Mouse (Mus musculus): ENCODE measurements at regions not wholly inside any gene's neighbourhood (a gene's known extent, or its start where the extent isn't known, plus 50 kb on each side); places are given as distances from the start of the nearest gene placed in this dataset.

GRCm38 (mm10) chr16:75104894-75105293 is 481.0 kb downstream of the Lipi start:
- peak; percentile 65 for DNase-seq (ENCODE audit: low spot score)
- Histone ChIP-seq H3K4me2 (ENCODE audit: low read depth, low read length) (no peak overlapping the region), H3K4me1 (ENCODE audit: control insufficient read depth, insufficient read depth, low read length) (no peaks in the 10 kb centered on the region), H3K36me3 (replicated peaks; ENCODE audit: control insufficient read depth, insufficient read depth, low read depth, low read length) (no peaks in the 10 kb centered on the region), H3K4me3 (ENCODE audit: low read depth, low read length) (no peak overlapping the region), H3K9ac (replicated peaks; ENCODE audit: low read length) (no peak overlapping the region), H3K9me3 (replicated peaks; ENCODE audit: control insufficient read depth, low read length) (no peaks in the 10 kb centered on the region), H3K27ac (replicated peaks; ENCODE audit: low read depth, low read length) (no peak overlapping the region), H3K27me3 (ENCODE audit: control insufficient read depth, insufficient read depth, low read length) (no peaks in the 10 kb centered on the region)
- WGBS: 17% methylated on average over 6 of the region's 6 CpGs
- ATAC-seq (replicated peaks; ENCODE audit: insufficient number of reproducible peaks, low FRiP score, low TSS enrichment, low read depth): no peak

GRCm38 (mm10) chr16:75093163-75093562 is 492.7 kb downstream of the Lipi start:
- Histone ChIP-seq H3K27me3 (ENCODE audit: control insufficient read depth, insufficient read depth, low read length) (no peaks in the 10 kb centered on the region), H3K4me3 (ENCODE audit: low read depth, low read length) (no peak overlapping the region), H3K9ac (replicated peaks; ENCODE audit: low read length) (no peak overlapping the region), H3K36me3 (replicated peaks; ENCODE audit: control insufficient read depth, insufficient read depth, low read depth, low read length) (no peaks in the 10 kb centered on the region), H3K4me2 (ENCODE audit: low read depth, low read length) (no peak overlapping the region), H3K4me1 (ENCODE audit: control insufficient read depth, insufficient read depth, low read length) (no peaks in the 10 kb centered on the region), H3K9me3 (replicated peaks; ENCODE audit: control insufficient read depth, low read length) (no peaks in the 10 kb centered on the region), H3K27ac (replicated peaks; ENCODE audit: low read depth, low read length) (no peak overlapping the region)
- 45% methylated on average over 6 of the region's 6 CpGs for WGBS
- no peak for ATAC-seq (replicated peaks; ENCODE audit: insufficient number of reproducible peaks, low FRiP score, low TSS enrichment, low read depth)
- peak; percentile 27 for DNase-seq (ENCODE audit: low spot score)

DNA sequence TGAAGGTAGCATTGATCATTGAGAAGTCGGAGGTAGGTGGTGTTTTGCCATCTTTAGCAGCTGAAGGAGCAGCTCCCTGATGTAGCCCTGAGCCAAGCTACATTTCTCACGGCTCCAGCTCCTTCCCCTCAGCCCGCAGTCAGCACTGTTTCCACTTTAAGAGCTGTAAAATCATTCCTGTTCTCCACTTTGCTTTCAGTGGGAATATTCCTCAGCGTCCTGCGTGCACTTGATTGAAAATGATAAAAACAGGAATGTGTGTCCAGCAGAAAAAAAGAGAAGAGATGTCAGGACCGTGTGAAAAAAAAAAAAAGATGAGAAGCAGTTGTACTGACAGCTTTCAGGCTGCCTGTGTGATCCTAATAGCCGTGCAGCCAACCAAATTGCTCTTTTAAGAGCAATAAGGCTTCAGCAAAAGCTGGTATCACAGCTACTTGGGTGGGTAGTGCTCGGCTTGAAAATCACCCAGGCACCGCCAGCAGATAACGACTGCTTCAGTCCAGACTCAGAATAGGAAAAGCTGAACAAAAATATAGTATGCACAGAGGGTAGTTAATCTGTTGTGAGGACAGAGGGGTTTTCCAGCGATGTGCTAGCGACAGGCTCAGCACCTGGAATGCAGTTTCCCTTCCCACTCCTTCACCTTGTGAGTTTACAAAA is 493.3 kb downstream of the Lipi start:
- no peaks in the 10 kb centered on the region for H3K27me3 ChIP-seq (ENCODE audit: control insufficient read depth, insufficient read depth, low read length)
- H3K36me3 ChIP-seq (replicated peaks; ENCODE audit: control insufficient read depth, insufficient read depth, low read depth, low read length): no peaks in the 10 kb centered on the region
- 22% methylated on average over 12 of the region's 12 CpGs for WGBS
- no peak overlapping the region for H3K27ac ChIP-seq (replicated peaks; ENCODE audit: low read depth, low read length)
- ATAC-seq (replicated peaks; ENCODE audit: insufficient number of reproducible peaks, low FRiP score, low TSS enrichment, low read depth) (no peak), DNase-seq (ENCODE audit: low spot score) (peak; percentile 24)
- H3K4me3 ChIP-seq (ENCODE audit: low read depth, low read length): no peak overlapping the region
- H3K9me3 ChIP-seq (replicated peaks; ENCODE audit: control insufficient read depth, low read length): no peaks in the 10 kb centered on the region
- H3K4me1 ChIP-seq (ENCODE audit: control insufficient read depth, insufficient read depth, low read length): no peaks in the 10 kb centered on the region
- peak overlapping the region; percentile 27 for H3K4me2 ChIP-seq (ENCODE audit: low read depth, low read length)
- no peak overlapping the region; the same call in 1 of the 2 replicates for H3K9ac ChIP-seq (replicated peaks; ENCODE audit: low read length)

- no peaks in the 10 kb centered on the region for H3K4me1 ChIP-seq (ENCODE audit: control insufficient read depth, insufficient read depth, low read length)
- WGBS: 46% methylated on average over 2 of the region's 2 CpGs
- H3K4me3 ChIP-seq (ENCODE audit: low read depth, low read length): no peak overlapping the region
- no peaks in the 10 kb centered on the region for H3K27me3 ChIP-seq (ENCODE audit: control insufficient read depth, insufficient read depth, low read length)
- H3K27ac ChIP-seq (replicated peaks; ENCODE audit: low read depth, low read length): no peak overlapping the region
- no peak overlapping the region for H3K4me2 ChIP-seq (ENCODE audit: low read depth, low read length)
- DNase-seq (ENCODE audit: low spot score) (no peak), ATAC-seq (replicated peaks; ENCODE audit: insufficient number of reproducible peaks, low FRiP score, low TSS enrichment, low read depth) (no peak)
- no peaks in the 10 kb centered on the region for H3K9me3 ChIP-seq (replicated peaks; ENCODE audit: control insufficient read depth, low read length)
- H3K36me3 ChIP-seq (replicated peaks; ENCODE audit: control insufficient read depth, insufficient read depth, low read depth, low read length): no peaks in the 10 kb centered on the region
- no peak overlapping the region for H3K9ac ChIP-seq (replicated peaks; ENCODE audit: low read length)
These were observed 493.9 kb downstream of the Lipi start for GRCm38 (mm10) chr16:75091931-75092330.

DNA sequence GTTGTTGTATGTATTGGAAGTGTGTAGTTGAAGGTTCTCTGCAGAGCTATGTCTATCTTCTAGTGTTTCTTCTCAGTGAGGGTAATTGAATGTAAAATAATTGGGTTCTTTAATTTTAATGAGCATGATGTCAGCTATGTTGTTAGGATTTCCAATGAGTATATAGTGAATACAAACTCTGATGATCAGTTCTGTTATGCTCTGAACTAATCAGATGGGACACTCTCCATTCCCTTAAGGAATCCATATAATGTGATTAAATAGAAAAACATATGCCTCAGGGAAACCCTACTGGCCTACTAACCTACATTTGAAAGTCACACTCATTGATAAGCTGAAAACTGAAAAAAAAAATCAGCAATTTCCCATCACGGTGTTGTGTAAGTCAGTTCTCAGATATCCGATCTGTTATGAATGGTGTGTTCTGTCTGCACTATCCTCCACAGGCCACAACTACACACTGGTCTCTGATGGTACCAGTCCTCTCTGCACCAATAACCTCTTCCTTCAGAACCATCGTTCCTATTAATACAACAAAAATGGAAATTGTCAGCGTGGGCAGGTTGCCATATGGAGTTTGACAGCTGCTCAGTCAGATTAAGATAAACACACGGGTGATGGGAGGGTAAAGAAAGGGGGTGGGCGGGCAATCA is 496.4 kb downstream of the Lipi start:
- H3K9me3 ChIP-seq (replicated peaks; ENCODE audit: control insufficient read depth, low read length): no peaks in the 10 kb centered on the region

GRCm38 (mm10) chr16:75088701-75089100 is 497.2 kb downstream of the Lipi start:
- H3K4me1 ChIP-seq (ENCODE audit: control insufficient read depth, insufficient read depth, low read length): no peaks in the 10 kb centered on the region
- H3K36me3 ChIP-seq (replicated peaks; ENCODE audit: control insufficient read depth, insufficient read depth, low read depth, low read length): no peaks in the 10 kb centered on the region
- ATAC-seq (replicated peaks; ENCODE audit: insufficient number of reproducible peaks, low FRiP score, low TSS enrichment, low read depth): no peak
- no peak for DNase-seq (ENCODE audit: low spot score)
- no peak overlapping the region for H3K4me3 ChIP-seq (ENCODE audit: low read depth, low read length)
- H3K9me3 ChIP-seq (replicated peaks; ENCODE audit: control insufficient read depth, low read length): no peaks in the 10 kb centered on the region
- no peak overlapping the region for H3K9ac ChIP-seq (replicated peaks; ENCODE audit: low read length)
- 89% methylated on average over 5 of the region's 5 CpGs for WGBS
- no peak overlapping the region for H3K27ac ChIP-seq (replicated peaks; ENCODE audit: low read depth, low read length)
- H3K27me3 ChIP-seq (ENCODE audit: control insufficient read depth, insufficient read depth, low read length): no peaks in the 10 kb centered on the region
- H3K4me2 ChIP-seq (ENCODE audit: low read depth, low read length): no peak overlapping the region

More for the DNA sequence above, 496.4 kb downstream of the Lipi start:
- no peaks in the 10 kb centered on the region for H3K4me1 ChIP-seq (ENCODE audit: control insufficient read depth, insufficient read depth, low read length)
- WGBS: 67% methylated on average over 6 of the region's 6 CpGs
- H3K27ac ChIP-seq (replicated peaks; ENCODE audit: low read depth, low read length): no peak overlapping the region
- H3K4me2 ChIP-seq (ENCODE audit: low read depth, low read length): no peak overlapping the region
- no peak for DNase-seq (ENCODE audit: low spot score)
- no peak overlapping the region for H3K4me3 ChIP-seq (ENCODE audit: low read depth, low read length)
- H3K9ac ChIP-seq (replicated peaks; ENCODE audit: low read length): no peak overlapping the region
- ATAC-seq (replicated peaks; ENCODE audit: insufficient number of reproducible peaks, low FRiP score, low TSS enrichment, low read depth): no peak
- no peaks in the 10 kb centered on the region for H3K36me3 ChIP-seq (replicated peaks; ENCODE audit: control insufficient read depth, insufficient read depth, low read depth, low read length)
- no peaks in the 10 kb centered on the region for H3K27me3 ChIP-seq (ENCODE audit: control insufficient read depth, insufficient read depth, low read length)

DNA sequence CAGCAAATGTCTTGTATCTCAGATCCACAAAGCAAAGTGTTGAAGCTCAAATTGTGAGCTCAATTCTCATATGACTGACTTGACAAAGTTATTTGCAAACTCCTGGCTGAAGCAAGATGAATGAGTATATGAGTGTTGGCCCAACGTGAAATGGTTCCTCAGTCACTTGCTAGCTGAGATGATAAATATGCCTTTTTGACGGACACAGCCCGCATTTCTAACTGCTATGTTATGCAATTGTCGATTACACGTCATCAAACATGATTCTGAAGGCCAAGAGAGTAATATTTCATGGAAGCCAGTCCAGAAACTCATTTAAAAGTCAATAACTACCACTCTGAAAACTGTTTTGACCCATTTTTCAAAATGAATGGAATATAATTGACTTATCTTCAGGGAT is 520.6 kb downstream of the Lipi start:
- H3K9me3 ChIP-seq (replicated peaks; ENCODE audit: control insufficient read depth, low read length): no peaks in the 10 kb centered on the region
- ATAC-seq (replicated peaks; ENCODE audit: insufficient number of reproducible peaks, low FRiP score, low TSS enrichment, low read depth): no peak

GRCm38 (mm10) chr16:75052953-75053352 is 532.9 kb downstream of the Lipi start:
- no peak overlapping the region for H3K4me2 ChIP-seq (ENCODE audit: low read depth, low read length)
- H3K36me3 ChIP-seq (replicated peaks; ENCODE audit: control insufficient read depth, insufficient read depth, low read depth, low read length): no peaks in the 10 kb centered on the region
- no peaks in the 10 kb centered on the region for H3K27me3 ChIP-seq (ENCODE audit: control insufficient read depth, insufficient read depth, low read length)
- H3K4me3 ChIP-seq (ENCODE audit: low read depth, low read length): no peak overlapping the region
- no peak overlapping the region for H3K27ac ChIP-seq (replicated peaks; ENCODE audit: low read depth, low read length)
- ATAC-seq (replicated peaks; ENCODE audit: insufficient number of reproducible peaks, low FRiP score, low TSS enrichment, low read depth) (no peak), DNase-seq (ENCODE audit: low spot score) (no peak)
- no peak overlapping the region for H3K9ac ChIP-seq (replicated peaks; ENCODE audit: low read length)
- no peaks in the 10 kb centered on the region for H3K4me1 ChIP-seq (ENCODE audit: control insufficient read depth, insufficient read depth, low read length)
- H3K9me3 ChIP-seq (replicated peaks; ENCODE audit: control insufficient read depth, low read length): no peaks in the 10 kb centered on the region

More for the DNA sequence above, 520.6 kb downstream of the Lipi start:
- Histone ChIP-seq H3K27me3 (ENCODE audit: control insufficient read depth, insufficient read depth, low read length) (no peaks in the 10 kb centered on the region), H3K9ac (replicated peaks; ENCODE audit: low read length) (no peak overlapping the region), H3K27ac (replicated peaks; ENCODE audit: low read depth, low read length) (no peak overlapping the region), H3K36me3 (replicated peaks; ENCODE audit: control insufficient read depth, insufficient read depth, low read depth, low read length) (no peaks in the 10 kb centered on the region), H3K4me2 (ENCODE audit: low read depth, low read length) (no peak overlapping the region), H3K4me3 (ENCODE audit: low read depth, low read length) (no peak overlapping the region), H3K4me1 (ENCODE audit: control insufficient read depth, insufficient read depth, low read length) (no peaks in the 10 kb centered on the region)
- 84% methylated on average over 5 of the region's 5 CpGs for WGBS
- no peak for DNase-seq (ENCODE audit: low spot score)
